Mouse (Mus musculus) lung, embryonic 14.5 days (tissue): ENCODE measurements around the gene Stk38l. TPM values are rescaled to one million over a fixed set of nuclear protein-coding genes. Genes with fewer than 3 reads are reported as not detected.

Source experiments
- ATAC-seq: fragments of 200-750 bp; cut with Nextera tagmentation; 2 replicates; pipeline ENCODE4 v1.8.0; 2017; ENCODE audit warnings: mild to moderate bottlenecking, moderate TSS enrichment, moderate library complexity; ENCODE audit not compliant: insufficient read depth
- DNase-seq: peaks from one replicate; pipeline ENCODE4 v3.0.0-alpha.2; 2015
- H3K27ac ChIP-seq: fragments of 300-500 bp; sonication (generic); 2 replicates; pipeline ENCODE4 v1.5.1; 2014; ENCODE audit warnings: low read depth, mild to moderate bottlenecking, moderate library complexity
- H3K27me3 ChIP-seq: fragments of 300-500 bp; sonication (generic); 2 replicates; pipeline ENCODE4 v1.6.1; 2014; ENCODE audit warnings: low read length, control low read depth; ENCODE audit not compliant: insufficient read depth
- H3K36me3 ChIP-seq: fragments of 300-500 bp; sonication (generic); 2 replicates; pipeline ENCODE4 v1.6.1; 2014; ENCODE audit warnings: control low read depth; ENCODE audit not compliant: insufficient read depth
- H3K4me1 ChIP-seq: fragments of 300-500 bp; sonication (generic); 2 replicates; pipeline ENCODE4 v1.6.1; 2014; ENCODE audit warnings: antibody characterized with exemption, control low read depth; ENCODE audit not compliant: insufficient read depth
- H3K4me2 ChIP-seq: fragments of 300-500 bp; sonication (generic); 2 replicates; pipeline ENCODE4 v1.6.1; 2014; ENCODE audit warnings: mild to moderate bottlenecking
- H3K4me3 ChIP-seq: fragments of 300-500 bp; sonication (generic); 2 replicates; pipeline ENCODE4 v1.5.1; 2014; ENCODE audit warnings: low read depth, low read length
- H3K9ac ChIP-seq: fragments of 300-500 bp; sonication (generic); 2 replicates; pipeline ENCODE4 v1.6.1; 2014
- H3K9me3 ChIP-seq: fragments of 300-500 bp; sonication (generic); 2 replicates; pipeline ENCODE4 v1.6.1; 2016; ENCODE audit warnings: low read depth, low read length, control low read depth
- CTCF ChIP-seq: IDR thresholded peaks from 2 replicates; pipeline ENCODE4 v1.5.1; 2016; ENCODE audit warnings: antibody characterized with exemption, low read depth
- WGBS: fragments of 180-500 bp; shearing (Covaris S2); extraction: QIAGEN DNeasy Blood & Tissue Kit; methylation state at CpG from one replicate; pipeline ENCODE4 v1.1.7; 2014; 5-methylcytosine and 5-hydroxymethylcytosine counted together
- polyA plus RNA-seq: library from polyadenylated mRNA; unstranded; fragments of >200 nt; fragmentation: Nextera tagmentation; extraction: Ambion mirVana; gene quantifications from 2 replicates; pipeline ENCODE4 v1.2.1, GENCODE M21; 2014

Gene Stk38l
- polyA plus RNA-seq, 1 experiment from 2014 or later: 15.6 TPM

- no peaks in the 10 kb centered on the region for H3K9me3 ChIP-seq
- no peak overlapping the region for H3K27ac ChIP-seq
- ATAC-seq: no peak
- no peaks in the 10 kb centered on the region for H3K4me1 ChIP-seq
- no peak overlapping the region for H3K4me3 ChIP-seq
- no peak for DNase-seq
- no peak overlapping the region for H3K9ac ChIP-seq
- TF ChIP-seq CTCF: no peak
- no peaks in the 10 kb centered on the region for H3K27me3 ChIP-seq
- WGBS: 80% methylated on average over 1 of the region's 1 CpGs
- no peaks in the 10 kb centered on the region for H3K36me3 ChIP-seq
- H3K4me2 ChIP-seq: no peak overlapping the region
These were observed 23.5 kb downstream of the Stk38l start for GRCm38 (mm10) chr6:146748271-146748670.

GRCm38 (mm10) chr6:146751671-146752070 lies 26.9 kb downstream of the Stk38l start:
- Histone ChIP-seq H3K4me3 (no peak overlapping the region), H3K36me3 (no peaks in the 10 kb centered on the region), H3K27ac (no peak overlapping the region), H3K4me2 (no peak overlapping the region), H3K9me3 (no peaks in the 10 kb centered on the region), H3K27me3 (no peaks in the 10 kb centered on the region), H3K9ac (no peak overlapping the region), H3K4me1 (peaks cover 7% of the 10 kb centered on the region; the same call in 1 of the 2 replicates)
- ATAC-seq (peak; percentile 69; the same call in 1 of the 2 replicates), DNase-seq (peak; percentile 44)
- 36% methylated on average over 1 of the region's 1 CpGs for WGBS
- no peak for TF ChIP-seq CTCF

DNA sequence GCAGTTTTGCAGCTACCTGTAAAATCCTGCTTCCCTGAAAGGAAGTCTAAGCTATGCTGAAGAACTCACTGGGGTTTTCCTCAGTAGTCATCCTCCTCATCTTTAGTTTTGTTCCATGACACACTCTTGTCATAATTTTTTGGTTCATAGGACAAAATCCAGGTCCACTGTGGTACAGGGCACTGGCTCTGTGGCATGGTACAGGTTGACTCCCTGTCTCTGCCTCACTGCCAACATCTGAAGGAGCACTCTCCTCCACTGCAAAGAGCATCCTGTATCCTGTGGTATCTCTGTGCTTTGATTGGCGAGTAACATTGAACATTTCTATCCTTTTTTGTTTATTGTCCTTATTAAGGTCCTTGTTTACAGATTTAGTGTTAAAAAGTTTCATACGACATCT lies 27.4 kb downstream of the Stk38l start:
- WGBS: 75% methylated on average over 2 of the region's 2 CpGs
- H3K4me3 ChIP-seq: no peak overlapping the region
- no peak for ATAC-seq
- TF ChIP-seq CTCF: no peak
- no peak overlapping the region for H3K27ac ChIP-seq
- peaks cover 7% of the 10 kb centered on the region; the same call in 1 of the 2 replicates for H3K4me1 ChIP-seq
- H3K9me3 ChIP-seq: no peaks in the 10 kb centered on the region
- no peaks in the 10 kb centered on the region for H3K27me3 ChIP-seq
- H3K9ac ChIP-seq: no peak overlapping the region
- H3K36me3 ChIP-seq: no peaks in the 10 kb centered on the region
- no peak for DNase-seq
- H3K4me2 ChIP-seq: no peak overlapping the region

GRCm38 (mm10) chr6:146752612-146753011 lies 27.8 kb downstream of the Stk38l start:
- Histone ChIP-seq H3K4me1 (peaks cover 7% of the 10 kb centered on the region; the same call in 1 of the 2 replicates), H3K27ac (no peak overlapping the region), H3K9ac (no peak overlapping the region), H3K4me3 (no peak overlapping the region), H3K9me3 (no peaks in the 10 kb centered on the region), H3K4me2 (no peak overlapping the region), H3K36me3 (no peaks in the 10 kb centered on the region), H3K27me3 (no peaks in the 10 kb centered on the region)
- ATAC-seq: no peak
- WGBS: 67% methylated on average over 1 of the region's 1 CpGs
- no peak for DNase-seq
- no peak for TF ChIP-seq CTCF

GRCm38 (mm10) chr6:146753560-146754160 lies 28.9 kb downstream of the Stk38l start:
- H3K4me2 ChIP-seq: no peak overlapping the region
- H3K4me1 ChIP-seq: peaks cover 7% of the 10 kb centered on the region; the same call in 1 of the 2 replicates
- H3K27me3 ChIP-seq: no peaks in the 10 kb centered on the region
- H3K9me3 ChIP-seq: no peaks in the 10 kb centered on the region
- no peak for TF ChIP-seq CTCF
- no peaks in the 10 kb centered on the region for H3K36me3 ChIP-seq
- no peak for ATAC-seq
- DNase-seq: no peak
- no peak overlapping the region for H3K4me3 ChIP-seq
- H3K9ac ChIP-seq: no peak overlapping the region
- 56% methylated on average over 2 of the region's 2 CpGs for WGBS
- no peak overlapping the region for H3K27ac ChIP-seq

GRCm38 (mm10) chr6:146755136-146755535 lies 30.3 kb downstream of the Stk38l start:
- ATAC-seq (no peak), DNase-seq (no peak)
- peaks cover 7% of the 10 kb centered on the region; the same call in 1 of the 2 replicates for H3K4me1 ChIP-seq
- no peak overlapping the region for H3K9ac ChIP-seq
- WGBS: 89% methylated on average over 2 of the region's 2 CpGs
- no peak overlapping the region for H3K4me3 ChIP-seq
- H3K36me3 ChIP-seq: no peaks in the 10 kb centered on the region
- no peak for TF ChIP-seq CTCF
- no peak overlapping the region for H3K27ac ChIP-seq
- H3K27me3 ChIP-seq: no peaks in the 10 kb centered on the region
- no peaks in the 10 kb centered on the region for H3K9me3 ChIP-seq
- no peak overlapping the region for H3K4me2 ChIP-seq

DNA sequence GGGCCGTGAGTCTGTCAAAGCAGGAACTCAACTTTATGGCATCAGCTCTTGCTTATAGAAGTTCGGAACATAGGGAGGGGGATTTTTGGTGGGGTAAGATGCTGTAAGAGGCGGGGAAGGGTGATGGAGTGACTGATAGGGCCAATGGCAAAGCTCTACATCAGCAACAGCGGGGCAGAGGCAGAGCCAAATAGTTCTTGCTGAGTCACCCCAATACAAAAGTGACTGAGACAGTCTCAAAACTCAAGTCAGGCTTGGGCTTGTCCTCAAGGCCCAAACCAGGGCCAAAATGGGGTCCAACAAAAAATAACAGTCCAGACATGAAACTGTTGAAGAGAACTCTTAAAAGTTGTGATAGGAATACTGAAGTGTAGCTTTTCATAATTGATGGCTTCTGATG lies 30.9 kb downstream of the Stk38l start:
- TF ChIP-seq CTCF: no peak
- H3K4me1 ChIP-seq: peaks cover 7% of the 10 kb centered on the region; the same call in 1 of the 2 replicates
- H3K4me2 ChIP-seq: no peak overlapping the region

More for the DNA sequence above, 30.9 kb downstream of the Stk38l start:
- DNase-seq (no peak), ATAC-seq (no peak)
- Histone ChIP-seq H3K27me3 (no peaks in the 10 kb centered on the region), H3K27ac (no peak overlapping the region), H3K9me3 (no peaks in the 10 kb centered on the region), H3K36me3 (no peaks in the 10 kb centered on the region; the same call in 1 of the 2 replicates), H3K9ac (no peak overlapping the region), H3K4me3 (no peak overlapping the region)
- 90% methylated on average over 4 of the region's 4 CpGs for WGBS
